Mouse (Mus musculus): ENCODE measurements around the gene Iqch. TPM values are rescaled to one million over a fixed set of nuclear protein-coding genes. Genes with fewer than 3 reads are reported as not detected.

The Iqch gene
- polyA plus RNA-seq, 1 experiment from 2014 or later: 0.09 TPM

DNA sequence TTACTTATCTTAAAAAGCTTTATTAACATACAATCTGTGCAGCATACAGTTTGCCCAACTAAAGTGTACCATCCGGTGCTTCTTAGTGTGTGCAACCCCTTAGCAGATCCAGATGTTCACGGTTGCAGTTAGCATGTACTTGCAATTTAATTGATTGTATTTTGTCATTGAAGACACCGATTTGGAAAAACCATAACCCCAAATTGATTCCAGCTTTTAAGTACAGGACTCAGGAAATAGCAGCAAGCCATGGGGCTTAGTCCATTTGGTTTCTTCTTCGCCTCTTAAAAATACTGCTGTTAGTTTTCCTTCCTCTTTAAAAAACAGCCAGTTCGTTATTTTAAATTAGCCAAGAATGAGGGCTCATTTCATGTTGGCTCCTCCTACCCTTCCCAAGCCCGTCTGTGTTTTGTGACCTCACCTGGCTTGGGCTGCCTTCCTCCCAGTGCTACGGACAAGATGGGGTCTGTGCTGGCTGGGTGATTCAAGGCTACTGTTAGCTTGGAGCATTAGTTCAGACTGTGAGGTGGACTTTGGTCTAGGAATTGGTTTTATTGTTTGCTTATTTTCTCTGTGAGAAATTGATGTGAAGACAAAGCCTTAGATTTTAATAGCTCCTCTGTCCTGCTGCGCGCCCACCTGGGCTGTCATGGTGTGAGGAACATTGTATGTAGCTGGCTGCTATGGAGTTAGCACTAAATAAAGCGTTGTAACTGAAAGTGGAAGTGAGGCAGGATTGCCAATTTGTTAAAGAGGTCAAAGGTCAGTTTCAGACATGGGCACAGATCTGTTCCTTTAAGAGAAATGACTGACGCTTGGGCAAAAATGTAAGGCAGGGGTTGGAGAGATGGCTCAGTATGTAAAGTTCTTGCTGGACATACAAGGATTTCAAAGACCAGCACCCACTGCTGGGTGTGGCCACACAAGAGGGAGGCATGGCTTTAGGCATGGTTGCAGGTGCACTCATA, 12.0 kb upstream of the Iqch start:
- H3K4me2 ChIP-seq (replicated peaks; ENCODE audit: low read depth, low read length): no peak overlapping the region
- H3K27me3 ChIP-seq (ENCODE audit: control insufficient read depth, insufficient read depth, low read length): no peaks in the 10 kb centered on the region
- H3K4me1 ChIP-seq (ENCODE audit: control insufficient read depth, insufficient read depth, low read length): peaks cover 29% of the 10 kb centered on the region
- ATAC-seq (ENCODE audit: low FRiP score, low TSS enrichment): no peak
- peaks cover 14% of the 10 kb centered on the region; the same call in 1 of the 2 replicates for H3K36me3 ChIP-seq (ENCODE audit: control insufficient read depth, insufficient read depth, low read length)
- H3K9ac ChIP-seq (ENCODE audit: low read depth, low read length): no peak overlapping the region
- no peak overlapping the region for H3K4me3 ChIP-seq (ENCODE audit: low read length)
- 75% methylated on average over 11 of the region's 11 CpGs for WGBS
- H3K9me3 ChIP-seq (ENCODE audit: control insufficient read depth, low read length): no peaks in the 10 kb centered on the region
- H3K27ac ChIP-seq (ENCODE audit: low read depth, low read length): no peak overlapping the region

DNA sequence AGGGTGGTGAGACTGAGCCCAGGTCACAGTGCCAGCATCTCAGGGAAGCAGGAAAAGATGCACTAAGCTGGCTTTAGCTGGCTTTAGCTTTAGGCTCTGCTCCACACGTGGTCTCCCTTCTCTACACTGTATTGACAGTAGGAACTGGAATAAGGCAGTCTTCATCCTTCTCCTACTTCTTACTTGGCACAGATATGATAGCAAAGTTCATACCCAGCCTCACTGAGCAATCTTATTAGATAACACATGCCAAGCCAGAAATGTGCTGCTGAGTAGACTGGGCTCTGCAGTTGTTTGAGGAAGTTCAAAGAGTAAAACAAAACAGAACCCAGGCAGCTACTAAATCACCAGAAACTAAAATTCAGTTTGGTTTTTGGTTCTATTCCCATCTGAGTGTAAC, 11.3 kb upstream of the Iqch start:
- H3K27ac ChIP-seq (ENCODE audit: low read depth, low read length): no peak overlapping the region
- H3K9me3 ChIP-seq (ENCODE audit: control insufficient read depth, low read length): no peaks in the 10 kb centered on the region
- H3K4me2 ChIP-seq (replicated peaks; ENCODE audit: low read depth, low read length): no peak overlapping the region; the same call in 1 of the 2 replicates
- no peaks in the 10 kb centered on the region for H3K27me3 ChIP-seq (ENCODE audit: control insufficient read depth, insufficient read depth, low read length)
- ATAC-seq (ENCODE audit: low FRiP score, low TSS enrichment): 0 out of 2 replicates have a peak, but pooled peaks have one; percentile 4
- H3K4me3 ChIP-seq (ENCODE audit: low read length): no peak overlapping the region
- peaks cover 29% of the 10 kb centered on the region for H3K4me1 ChIP-seq (ENCODE audit: control insufficient read depth, insufficient read depth, low read length)
- H3K9ac ChIP-seq (ENCODE audit: low read depth, low read length): no peak overlapping the region
- peaks cover 12% of the 10 kb centered on the region; the same call in 1 of the 2 replicates for H3K36me3 ChIP-seq (ENCODE audit: control insufficient read depth, insufficient read depth, low read length)
- WGBS: 64% methylated on average over 1 of the region's 1 CpGs

DNA sequence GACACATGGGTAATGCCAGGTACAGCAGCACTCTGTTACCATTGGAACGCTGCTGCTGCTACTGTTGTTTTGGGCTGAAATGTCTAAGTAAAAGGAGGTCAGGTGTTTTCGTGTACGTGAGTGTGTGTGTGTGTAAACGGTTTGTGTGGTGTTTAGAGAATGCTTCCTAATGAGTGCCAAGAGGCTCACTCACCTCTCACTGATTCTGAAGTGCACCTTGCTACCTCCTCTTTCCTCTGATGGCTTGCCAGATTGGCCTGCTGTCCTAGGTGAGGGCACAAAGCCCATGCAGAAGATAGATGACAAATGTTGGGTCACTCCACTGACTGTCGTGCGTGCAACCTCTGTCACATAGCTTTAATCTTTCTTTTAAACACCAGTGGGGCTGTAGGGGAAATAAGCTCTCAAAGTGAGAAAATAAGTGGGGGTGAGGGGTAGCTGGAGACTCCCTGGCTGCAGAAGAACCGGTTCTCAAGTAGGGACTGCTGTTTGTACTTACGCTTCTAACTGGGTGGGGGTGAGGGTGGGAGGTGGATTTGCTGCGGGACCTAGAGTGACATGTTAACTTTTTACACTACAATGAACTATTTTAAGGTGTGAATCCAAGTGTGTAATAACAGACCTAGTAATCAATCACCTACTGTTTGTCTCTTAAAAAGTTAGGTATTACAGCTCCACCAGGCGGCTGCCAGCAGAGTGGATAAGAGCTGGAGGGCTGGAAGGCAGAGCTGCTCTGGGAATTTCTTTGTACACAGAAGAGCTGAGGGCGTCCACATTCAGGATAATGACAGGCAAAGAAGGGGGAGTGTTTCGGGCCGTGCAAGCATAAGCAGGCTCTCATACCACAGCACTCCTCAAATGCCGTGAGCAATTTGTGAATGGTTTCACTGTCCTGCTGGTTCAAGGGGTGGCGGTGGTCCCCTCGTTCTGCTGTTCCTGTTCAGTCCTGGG, 10.5 kb upstream of the Iqch start:
- ATAC-seq (ENCODE audit: low FRiP score, low TSS enrichment): peak; percentile 33; the same call in 1 of the 2 replicates
- no peak overlapping the region for H3K27ac ChIP-seq (ENCODE audit: low read depth, low read length)
- no peak overlapping the region for H3K4me3 ChIP-seq (ENCODE audit: low read length)
- H3K27me3 ChIP-seq (ENCODE audit: control insufficient read depth, insufficient read depth, low read length): no peaks in the 10 kb centered on the region
- H3K9me3 ChIP-seq (ENCODE audit: control insufficient read depth, low read length): no peaks in the 10 kb centered on the region
- no peak overlapping the region; the same call in 1 of the 2 replicates for H3K4me2 ChIP-seq (replicated peaks; ENCODE audit: low read depth, low read length)
- WGBS: 42% methylated on average over 16 of the region's 16 CpGs
- H3K9ac ChIP-seq (ENCODE audit: low read depth, low read length): no peak overlapping the region
- H3K36me3 ChIP-seq (ENCODE audit: control insufficient read depth, insufficient read depth, low read length): peaks cover 8% of the 10 kb centered on the region; the same call in 1 of the 2 replicates
- H3K4me1 ChIP-seq (ENCODE audit: control insufficient read depth, insufficient read depth, low read length): peaks cover 29% of the 10 kb centered on the region

DNA sequence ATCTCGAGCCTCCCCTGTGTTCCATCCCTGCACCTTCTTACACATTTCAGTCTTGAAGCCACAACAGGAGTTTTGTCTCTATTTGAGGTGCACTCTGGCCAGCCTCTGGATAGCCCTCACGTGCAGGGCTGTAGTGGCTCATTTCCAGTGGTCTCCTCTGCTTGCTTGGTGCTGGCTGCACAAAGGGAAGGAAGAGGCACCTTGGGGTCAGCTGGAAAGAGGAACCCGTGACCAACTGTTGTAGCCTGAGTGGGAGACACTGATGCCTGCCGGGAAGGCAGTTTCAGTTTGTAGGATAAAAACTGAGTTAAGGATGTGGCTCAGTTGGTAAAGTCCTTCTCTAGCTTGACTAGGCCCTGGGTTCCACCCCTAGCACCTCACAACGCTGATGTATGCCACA, 9.7 kb upstream of the Iqch start:
- Histone ChIP-seq H3K9me3 (ENCODE audit: control insufficient read depth, low read length) (no peaks in the 10 kb centered on the region), H3K27me3 (ENCODE audit: control insufficient read depth, insufficient read depth, low read length) (no peaks in the 10 kb centered on the region), H3K27ac (ENCODE audit: low read depth, low read length) (no peak overlapping the region), H3K9ac (ENCODE audit: low read depth, low read length) (no peak overlapping the region), H3K4me3 (ENCODE audit: low read length) (no peak overlapping the region), H3K36me3 (ENCODE audit: control insufficient read depth, insufficient read depth, low read length) (no peaks in the 10 kb centered on the region; the same call in 1 of the 2 replicates), H3K4me1 (ENCODE audit: control insufficient read depth, insufficient read depth, low read length) (peaks cover 29% of the 10 kb centered on the region), H3K4me2 (replicated peaks; ENCODE audit: low read depth, low read length) (no peak overlapping the region)
- no peak for ATAC-seq (ENCODE audit: low FRiP score, low TSS enrichment)
- WGBS: 44% methylated on average over 5 of the region's 5 CpGs

DNA sequence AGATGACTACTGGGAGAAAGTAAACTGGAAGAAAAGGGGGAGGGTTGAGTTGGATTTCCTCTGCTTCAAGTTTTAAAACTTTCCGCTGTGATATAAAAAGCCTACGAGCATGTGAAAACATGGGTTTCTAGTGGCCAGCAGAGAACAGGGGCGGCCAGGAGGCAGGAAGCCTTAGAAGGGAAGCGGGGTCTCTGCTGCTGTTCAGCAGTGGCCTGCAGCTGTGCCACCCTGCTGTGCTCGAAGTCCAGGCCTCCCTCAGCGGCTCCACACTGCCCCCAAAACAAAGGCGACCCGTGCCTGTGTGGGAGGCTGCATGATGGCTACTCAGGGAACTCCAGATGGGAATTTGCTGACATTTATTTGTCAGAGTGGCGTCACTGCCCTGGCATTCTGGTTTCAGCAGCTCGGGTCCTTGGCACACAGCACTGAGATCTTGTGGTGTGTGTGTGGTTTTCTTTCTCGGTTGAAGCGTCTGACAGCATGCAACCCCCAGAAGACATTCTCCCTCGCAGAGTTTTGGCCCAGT, 8.6 kb upstream of the Iqch start:
- H3K4me1 ChIP-seq (ENCODE audit: control insufficient read depth, insufficient read depth, low read length): peaks cover 29% of the 10 kb centered on the region
- H3K9me3 ChIP-seq (ENCODE audit: control insufficient read depth, low read length): no peaks in the 10 kb centered on the region
- H3K4me2 ChIP-seq (replicated peaks; ENCODE audit: low read depth, low read length): no peak overlapping the region
- ATAC-seq (ENCODE audit: low FRiP score, low TSS enrichment): no peak; the same call in 1 of the 2 replicates
- H3K27ac ChIP-seq (ENCODE audit: low read depth, low read length): peak overlapping the region; percentile 3; the same call in 1 of the 2 replicates
- no peaks in the 10 kb centered on the region for H3K36me3 ChIP-seq (ENCODE audit: control insufficient read depth, insufficient read depth, low read length)
- WGBS: 31% methylated on average over 13 of the region's 13 CpGs
- no peaks in the 10 kb centered on the region for H3K27me3 ChIP-seq (ENCODE audit: control insufficient read depth, insufficient read depth, low read length)
- H3K4me3 ChIP-seq (ENCODE audit: low read length): no peak overlapping the region
- H3K9ac ChIP-seq (ENCODE audit: low read depth, low read length): peak overlapping the region; percentile 13; the same call in 1 of the 2 replicates

DNA sequence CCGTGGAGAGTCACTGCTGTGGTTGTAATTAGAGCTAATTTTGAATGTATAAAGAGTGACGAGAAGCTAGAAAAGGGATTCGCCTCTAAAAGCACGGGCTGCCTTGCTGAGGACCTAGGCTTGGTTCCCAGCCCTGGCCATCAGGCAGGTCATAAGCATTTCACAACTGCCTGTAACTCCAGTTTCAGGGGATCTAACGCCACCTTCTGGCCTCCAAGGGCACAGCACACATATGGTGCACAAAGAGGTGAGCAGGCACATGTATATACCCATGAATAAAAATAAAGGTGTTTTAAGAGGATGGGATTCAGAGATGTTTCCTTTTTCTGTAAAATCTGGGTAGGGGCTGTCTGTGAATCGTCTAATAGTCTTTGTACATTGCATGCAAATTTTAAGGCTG, 7.9 kb upstream of the Iqch start:
- H3K4me2 ChIP-seq (replicated peaks; ENCODE audit: low read depth, low read length): no peak overlapping the region
- H3K4me1 ChIP-seq (ENCODE audit: control insufficient read depth, insufficient read depth, low read length): peaks cover 29% of the 10 kb centered on the region
- no peaks in the 10 kb centered on the region for H3K36me3 ChIP-seq (ENCODE audit: control insufficient read depth, insufficient read depth, low read length)
- no peak overlapping the region for H3K4me3 ChIP-seq (ENCODE audit: low read length)
- peak overlapping the region; percentile 3; the same call in 1 of the 2 replicates for H3K27ac ChIP-seq (ENCODE audit: low read depth, low read length)
- H3K9me3 ChIP-seq (ENCODE audit: control insufficient read depth, low read length): no peaks in the 10 kb centered on the region
- H3K9ac ChIP-seq (ENCODE audit: low read depth, low read length): no peak overlapping the region
- WGBS: 92% methylated on average over 6 of the region's 6 CpGs
- no peaks in the 10 kb centered on the region for H3K27me3 ChIP-seq (ENCODE audit: control insufficient read depth, insufficient read depth, low read length)
- ATAC-seq (ENCODE audit: low FRiP score, low TSS enrichment): no peak

DNA sequence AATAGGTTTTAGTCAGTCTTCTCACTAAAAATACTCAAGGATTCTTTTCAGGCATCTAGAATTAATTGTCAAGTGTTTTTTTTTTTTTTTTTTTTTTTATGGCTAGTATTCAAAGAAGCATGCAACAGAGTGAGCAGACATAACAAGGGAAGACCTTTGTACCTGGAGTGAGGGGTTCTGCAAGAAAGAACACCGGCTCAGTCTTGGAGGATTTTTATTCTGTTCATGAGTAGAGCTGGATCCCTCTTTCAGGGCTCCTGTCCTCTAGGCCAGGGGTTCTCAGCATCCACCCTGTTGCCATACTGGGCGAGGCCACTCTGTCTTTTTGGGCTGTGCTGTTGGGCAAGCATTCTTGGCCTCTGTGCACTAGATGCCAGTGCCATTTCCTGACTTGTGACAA, 7.5 kb upstream of the Iqch start:
- ATAC-seq (ENCODE audit: low FRiP score, low TSS enrichment): no peak
- Histone ChIP-seq H3K27me3 (ENCODE audit: control insufficient read depth, insufficient read depth, low read length) (no peaks in the 10 kb centered on the region), H3K36me3 (ENCODE audit: control insufficient read depth, insufficient read depth, low read length) (no peaks in the 10 kb centered on the region), H3K9me3 (ENCODE audit: control insufficient read depth, low read length) (no peaks in the 10 kb centered on the region), H3K4me1 (ENCODE audit: control insufficient read depth, insufficient read depth, low read length) (peaks cover 29% of the 10 kb centered on the region), H3K4me2 (replicated peaks; ENCODE audit: low read depth, low read length) (no peak overlapping the region), H3K27ac (ENCODE audit: low read depth, low read length) (no peak overlapping the region), H3K9ac (ENCODE audit: low read depth, low read length) (no peak overlapping the region), H3K4me3 (ENCODE audit: low read length) (no peak overlapping the region)
- WGBS: 88% methylated on average over 2 of the region's 2 CpGs

DNA sequence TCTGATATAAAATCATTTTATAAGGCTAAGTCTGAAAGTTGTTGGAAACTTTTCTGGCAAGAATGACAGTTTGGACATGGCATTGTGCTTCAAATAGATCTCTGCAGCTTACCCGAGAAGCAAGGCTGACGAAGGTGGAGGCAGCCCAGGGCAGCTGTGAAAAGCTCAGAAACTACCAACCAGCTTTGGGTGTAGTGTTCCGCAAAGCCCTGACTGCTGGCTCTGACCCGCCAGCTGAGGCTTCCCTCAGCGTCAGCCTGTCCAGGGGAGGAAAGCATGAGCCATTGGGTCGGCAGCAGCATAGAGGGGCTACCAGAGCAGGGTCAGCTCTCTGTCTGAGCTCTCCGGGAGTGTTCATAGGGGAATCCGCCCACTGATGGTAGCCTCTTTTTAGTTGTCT, 7.0 kb upstream of the Iqch start:
- peaks cover 30% of the 10 kb centered on the region for H3K4me1 ChIP-seq (ENCODE audit: control insufficient read depth, insufficient read depth, low read length)
- H3K4me2 ChIP-seq (replicated peaks; ENCODE audit: low read depth, low read length): no peak overlapping the region
- no peak overlapping the region for H3K27ac ChIP-seq (ENCODE audit: low read depth, low read length)
- H3K27me3 ChIP-seq (ENCODE audit: control insufficient read depth, insufficient read depth, low read length): no peaks in the 10 kb centered on the region
- 62% methylated on average over 8 of the region's 8 CpGs for WGBS
- no peak overlapping the region for H3K4me3 ChIP-seq (ENCODE audit: low read length)
- no peak for ATAC-seq (ENCODE audit: low FRiP score, low TSS enrichment)
- no peak overlapping the region for H3K9ac ChIP-seq (ENCODE audit: low read depth, low read length)
- no peaks in the 10 kb centered on the region for H3K36me3 ChIP-seq (ENCODE audit: control insufficient read depth, insufficient read depth, low read length)
- no peaks in the 10 kb centered on the region for H3K9me3 ChIP-seq (ENCODE audit: control insufficient read depth, low read length)
